Mouse (Mus musculus): ENCODE data around the gene Uts2r.

The Uts2r gene

GRCm38 (mm10) chr11:121173203-121173602 lies 13.1 kb downstream of the Uts2r start:
- DNase-seq = no peak

- no peak for DNase-seq
Measured at GRCm38 (mm10) chr11:121174234-121174633, 14.2 kb downstream of the Uts2r start.

GRCm38 (mm10) chr11:121176285-121177270 lies 16.5 kb downstream of the Uts2r start:
- DNase-seq = peak; percentile 33

GRCm38 (mm10) chr11:121189681-121190080 lies 29.6 kb downstream of the Uts2r start:
- no peak for DNase-seq

GRCm38 (mm10) chr11:121192742-121193141 lies 32.7 kb downstream of the Uts2r start:
- DNase-seq = no peak

- DNase-seq = peak; percentile 15
Measured at GRCm38 (mm10) chr11:121193415-121193814, 33.3 kb downstream of the Uts2r start.

- DNase-seq = no peak
Measured at GRCm38 (mm10) chr11:121198622-121199021, 38.6 kb downstream of the Uts2r start.

GRCm38 (mm10) chr11:121199851-121200250 lies 39.8 kb downstream of the Uts2r start:
- no peak for DNase-seq

GRCm38 (mm10) chr11:121200781-121201180 lies 40.7 kb downstream of the Uts2r start:
- no peak for DNase-seq

GRCm38 (mm10) chr11:121201436-121202198 lies 41.5 kb downstream of the Uts2r start:
- DNase-seq = peak; percentile 19

- DNase-seq = no peak
Measured at GRCm38 (mm10) chr11:121203859-121204160, 43.7 kb downstream of the Uts2r start.

GRCm38 (mm10) chr11:121204161-121205006 lies 44.3 kb downstream of the Uts2r start, which contains the start of the genes Hexdc and Ogfod3:
Gene Hexdc (plus strand): TSS chr11:121204433.
Gene Ogfod3 (minus strand): TSS chr11:121204711.
- DNase-seq = peak; percentile 95
